ENCODE assay signal across 9 mouse cellular contexts in genomic region chr6:73517818-73518396, GRCm38 (mm10). TPM values are rescaled to one million over a fixed set of nuclear protein-coding genes. Genes with fewer than 3 reads are reported as not detected.
DNase-seq lines count a peak whose midpoint lies in the region; TF ChIP-seq lines count a peak whose summit lies in the region.
"Had no signal": no experiment of that assay in that cellular context is flagged by ENCODE, and none has a peak within 500 bp of the region (broad histone marks: within the 10 kb centered on the region; RNA-seq: fewer than 3 reads in every experiment).

No protein-coding gene starts in this region.

- no peaks in the 10 kb centered on the region for H3K4me1 ChIP-seq in E14TG2a.4 (replicated peaks; ENCODE audit: low read depth, low read length)

- H3K36me3 ChIP-seq in E14TG2a.4 (ENCODE audit: insufficient read depth, low read length) = no peaks in the 10 kb centered on the region

- peaks cover 20% of the 10 kb centered on the region for H3K9me3 ChIP-seq in E14TG2a.4 (ENCODE audit: low read length)

- H3K4me3 ChIP-seq in E14TG2a.4 (replicated peaks; ENCODE audit: low read length) = no peak overlapping the region
- H3K4me3 ChIP-seq: erythroblast, embryonic 14.5 days had no signal

- intact Hi-C loops in heart, postnatal 36 days (cut with DNase I) = no loop called here

- peak; percentile 45 for DNase-seq in adrenal gland, adult 2 months
- peak; percentile 87 for DNase-seq in embryo, embryonic 10 days (ENCODE audit: low spot score)
- DNase-seq in heart, postnatal 36 days = peak; percentile 2 to 43
- peak; percentile 87 to 89 for DNase-seq in layer of hippocampus, postnatal 10 days (ENCODE audit: low spot score in 2 of 2)
- peak; percentile 26 for DNase-seq in lung, postnatal 36 days
- peak; percentile 76 for DNase-seq in right cerebral cortex, postnatal 25 days
- DNase-seq in natural killer cell, adult 2 months (ENCODE audit: low spot score in 2 of 2) = no peak

- peaks cover 4% of the 10 kb centered on the region; the same call in 1 of the 2 replicates for H3K27me3 ChIP-seq in E14TG2a.4 (ENCODE audit: insufficient read depth, low read length)

- TF ChIP-seq CTCF in E14TG2a.4 (conservative IDR thresholded peaks at IDR 0.05; ENCODE audit: low read length) = peak; percentile 73

RNA-seq across cellular contexts. Expression of gene 4931417E11Rik, which starts 48.4 kb away (rescaled TPM):
- not detected for total RNA-seq in adrenal gland, adult 2 months (2021)
- not detected in 2 replicates for polyA plus RNA-seq in adrenal gland, adult 2 months (2012; rRNA removed)
- total RNA-seq in heart, postnatal 36 days (2021) = not detected
- not detected for total RNA-seq in layer of hippocampus, postnatal 10 days (2021)
- polyA plus RNA-seq: erythroblast, embryonic 14.5 days had no signal

Comparison
In these comparisons a context has a peak if more than half of its experiments do, and no peak if none do; other contexts are left out.
1. DNase-seq: peak in adrenal gland, adult 2 months (single experiment), embryo, embryonic 10 days (single experiment), heart, postnatal 36 days (2 of 2), layer of hippocampus, postnatal 10 days (2 of 2), lung, postnatal 36 days (single experiment) and right cerebral cortex, postnatal 25 days (single experiment); none in natural killer cell, adult 2 months (0 of 2).